Mouse (Mus musculus): Measurements from ENCODE around the gene 4921539E11Rik. TPM values are rescaled to one million over a fixed set of nuclear protein-coding genes. Genes with fewer than 3 reads are reported as not detected.
A peak's percentile ranks its signal among the peaks of the same experiment; 100 is the strongest.

The 4921539E11Rik gene
- polyA plus RNA-seq, 1 experiment from 2014 or later, result not detected

GRCm38 (mm10) chr4:103313587-103314525 is 23.2 kb upstream of the 4921539E11Rik start, which contains the start of gene Oma1:
Oma1 (plus strand) TSS chr4:103313812.
- no peaks in the 10 kb centered on the region for H3K36me3 ChIP-seq (ENCODE audit: control insufficient read depth, insufficient read depth, low read length)
- peak within 1 kb of the TSS; percentile 90 for H3K9ac ChIP-seq (ENCODE audit: low read length)
- H3K4me2 ChIP-seq (ENCODE audit: low read depth, low read length), result peak within 1 kb of the TSS; percentile 52
- WGBS, result 0% methylated on average over 58 of the region's 61 CpGs
- peak within 1 kb of the TSS; percentile 98 for H3K27ac ChIP-seq (ENCODE audit: low read length)
- no peaks in the 10 kb centered on the region for H3K9me3 ChIP-seq (ENCODE audit: control insufficient read depth, low read length)
- peak within 1 kb of the TSS; percentile 75 for H3K4me3 ChIP-seq (ENCODE audit: low read length)
- peaks cover 6% of the 10 kb centered on the region for H3K4me1 ChIP-seq (replicated peaks; ENCODE audit: control insufficient read depth, insufficient read depth, low read length)
- peak; percentile 100 for ATAC-seq (ENCODE audit: low read depth)
- H3K27me3 ChIP-seq (ENCODE audit: control insufficient read depth, insufficient read depth, low read depth, low read length), result no peaks in the 10 kb centered on the region

- Histone ChIP-seq H3K27me3 (ENCODE audit: control insufficient read depth, insufficient read depth, low read depth, low read length) (no peaks in the 10 kb centered on the region), H3K4me3 (ENCODE audit: low read length) (no peak overlapping the region), H3K9me3 (ENCODE audit: control insufficient read depth, low read length) (no peaks in the 10 kb centered on the region), H3K27ac (ENCODE audit: low read length) (no peak overlapping the region), H3K9ac (ENCODE audit: low read length) (no peak overlapping the region), H3K4me1 (replicated peaks; ENCODE audit: control insufficient read depth, insufficient read depth, low read length) (no peaks in the 10 kb centered on the region), H3K4me2 (ENCODE audit: low read depth, low read length) (no peak overlapping the region), H3K36me3 (ENCODE audit: control insufficient read depth, insufficient read depth, low read length) (no peaks in the 10 kb centered on the region)
- ATAC-seq (ENCODE audit: low read depth), result no peak
- WGBS, result 77% methylated on average over 1 of the region's 1 CpGs
These were observed 13.2 kb upstream of the 4921539E11Rik start for GRCm38 (mm10) chr4:103303851-103304250.

GRCm38 (mm10) chr4:103299342-103299741 is 8.7 kb upstream of the 4921539E11Rik start:
- Histone ChIP-seq H3K9me3 (ENCODE audit: control insufficient read depth, low read length) (no peaks in the 10 kb centered on the region), H3K9ac (ENCODE audit: low read length) (no peak overlapping the region), H3K4me3 (ENCODE audit: low read length) (no peak overlapping the region), H3K4me2 (ENCODE audit: low read depth, low read length) (peak overlapping the region; percentile 43), H3K4me1 (replicated peaks; ENCODE audit: control insufficient read depth, insufficient read depth, low read length) (no peaks in the 10 kb centered on the region), H3K36me3 (ENCODE audit: control insufficient read depth, insufficient read depth, low read length) (no peaks in the 10 kb centered on the region), H3K27me3 (ENCODE audit: control insufficient read depth, insufficient read depth, low read depth, low read length) (no peaks in the 10 kb centered on the region), H3K27ac (ENCODE audit: low read length) (no peak overlapping the region)
- 57% methylated on average over 10 of the region's 10 CpGs for WGBS
- ATAC-seq (ENCODE audit: low read depth), result no peak

GRCm38 (mm10) chr4:103288342-103288741 is 2.3 kb downstream of the 4921539E11Rik start:
- Histone ChIP-seq H3K9me3 (ENCODE audit: control insufficient read depth, low read length) (no peaks in the 10 kb centered on the region), H3K4me1 (replicated peaks; ENCODE audit: control insufficient read depth, insufficient read depth, low read length) (no peaks in the 10 kb centered on the region), H3K27ac (ENCODE audit: low read length) (no peak overlapping the region), H3K9ac (ENCODE audit: low read length) (no peak overlapping the region), H3K4me2 (ENCODE audit: low read depth, low read length) (no peak overlapping the region), H3K27me3 (ENCODE audit: control insufficient read depth, insufficient read depth, low read depth, low read length) (no peaks in the 10 kb centered on the region), H3K4me3 (ENCODE audit: low read length) (no peak overlapping the region), H3K36me3 (ENCODE audit: control insufficient read depth, insufficient read depth, low read length) (no peaks in the 10 kb centered on the region)
- ATAC-seq (ENCODE audit: low read depth), result no peak
- 80% methylated on average over 7 of the region's 7 CpGs for WGBS

- ATAC-seq (ENCODE audit: low read depth), result no peak
- no peak overlapping the region for H3K4me3 ChIP-seq (ENCODE audit: low read length)
- H3K9ac ChIP-seq (ENCODE audit: low read length), result no peak overlapping the region
- H3K4me2 ChIP-seq (ENCODE audit: low read depth, low read length), result no peak overlapping the region
- no peaks in the 10 kb centered on the region for H3K36me3 ChIP-seq (ENCODE audit: control insufficient read depth, insufficient read depth, low read length)
- 60% methylated on average over 7 of the region's 8 CpGs for WGBS
- no peaks in the 10 kb centered on the region for H3K9me3 ChIP-seq (ENCODE audit: control insufficient read depth, low read length)
- no peaks in the 10 kb centered on the region for H3K27me3 ChIP-seq (ENCODE audit: control insufficient read depth, insufficient read depth, low read depth, low read length)
- H3K4me1 ChIP-seq (replicated peaks; ENCODE audit: control insufficient read depth, insufficient read depth, low read length), result no peaks in the 10 kb centered on the region
- no peak overlapping the region for H3K27ac ChIP-seq (ENCODE audit: low read length)
These were observed 17.6 kb downstream of the 4921539E11Rik start for GRCm38 (mm10) chr4:103273021-103273420.

GRCm38 (mm10) chr4:103269336-103269735 is 21.3 kb downstream of the 4921539E11Rik start:
- WGBS, result 75% methylated on average over 4 of the region's 4 CpGs
- no peaks in the 10 kb centered on the region for H3K9me3 ChIP-seq (ENCODE audit: control insufficient read depth, low read length)
- H3K4me3 ChIP-seq (ENCODE audit: low read length), result no peak overlapping the region
- H3K27me3 ChIP-seq (ENCODE audit: control insufficient read depth, insufficient read depth, low read depth, low read length), result no peaks in the 10 kb centered on the region
- no peak overlapping the region for H3K9ac ChIP-seq (ENCODE audit: low read length)
- no peaks in the 10 kb centered on the region for H3K4me1 ChIP-seq (replicated peaks; ENCODE audit: control insufficient read depth, insufficient read depth, low read length)
- ATAC-seq (ENCODE audit: low read depth), result no peak
- H3K36me3 ChIP-seq (ENCODE audit: control insufficient read depth, insufficient read depth, low read length), result no peaks in the 10 kb centered on the region
- H3K27ac ChIP-seq (ENCODE audit: low read length), result no peak overlapping the region
- H3K4me2 ChIP-seq (ENCODE audit: low read depth, low read length), result no peak overlapping the region

GRCm38 (mm10) chr4:103265166-103265565 is 25.5 kb downstream of the 4921539E11Rik start:
- Histone ChIP-seq H3K9me3 (ENCODE audit: control insufficient read depth, low read length) (no peaks in the 10 kb centered on the region), H3K36me3 (ENCODE audit: control insufficient read depth, insufficient read depth, low read length) (no peaks in the 10 kb centered on the region), H3K4me2 (ENCODE audit: low read depth, low read length) (no peak overlapping the region), H3K4me1 (replicated peaks; ENCODE audit: control insufficient read depth, insufficient read depth, low read length) (0 out of 2 replicates have a peak, but pooled peaks cover 6% of the 10 kb centered on the region), H3K4me3 (ENCODE audit: low read length) (no peak overlapping the region), H3K9ac (ENCODE audit: low read length) (no peak overlapping the region), H3K27me3 (ENCODE audit: control insufficient read depth, insufficient read depth, low read depth, low read length) (no peaks in the 10 kb centered on the region), H3K27ac (ENCODE audit: low read length) (no peak overlapping the region)
- 28% methylated on average over 2 of the region's 2 CpGs for WGBS
- no peak for ATAC-seq (ENCODE audit: low read depth)

- ATAC-seq (ENCODE audit: low read depth), result no peak
- Histone ChIP-seq H3K4me3 (ENCODE audit: low read length) (no peak overlapping the region), H3K4me2 (ENCODE audit: low read depth, low read length) (no peak overlapping the region), H3K9ac (ENCODE audit: low read length) (no peak overlapping the region), H3K9me3 (ENCODE audit: control insufficient read depth, low read length) (no peaks in the 10 kb centered on the region), H3K27me3 (ENCODE audit: control insufficient read depth, insufficient read depth, low read depth, low read length) (no peaks in the 10 kb centered on the region), H3K4me1 (replicated peaks; ENCODE audit: control insufficient read depth, insufficient read depth, low read length) (0 out of 2 replicates have a peak, but pooled peaks cover 6% of the 10 kb centered on the region), H3K36me3 (ENCODE audit: control insufficient read depth, insufficient read depth, low read length) (no peaks in the 10 kb centered on the region), H3K27ac (ENCODE audit: low read length) (no peak overlapping the region)
- WGBS, result 10% methylated on average over 8 of the region's 8 CpGs
These were observed 26.8 kb downstream of the 4921539E11Rik start for GRCm38 (mm10) chr4:103263812-103264396.

- no peak for ATAC-seq (ENCODE audit: low read depth)
- 19% methylated on average over 5 of the region's 5 CpGs for WGBS
- H3K4me1 ChIP-seq (replicated peaks; ENCODE audit: control insufficient read depth, insufficient read depth, low read length), result 0 out of 2 replicates have a peak, but pooled peaks cover 6% of the 10 kb centered on the region
- no peak overlapping the region for H3K4me3 ChIP-seq (ENCODE audit: low read length)
- no peak overlapping the region for H3K27ac ChIP-seq (ENCODE audit: low read length)
- no peaks in the 10 kb centered on the region for H3K27me3 ChIP-seq (ENCODE audit: control insufficient read depth, insufficient read depth, low read depth, low read length)
- H3K9me3 ChIP-seq (ENCODE audit: control insufficient read depth, low read length), result no peaks in the 10 kb centered on the region
- no peaks in the 10 kb centered on the region for H3K36me3 ChIP-seq (ENCODE audit: control insufficient read depth, insufficient read depth, low read length)
- no peak overlapping the region for H3K4me2 ChIP-seq (ENCODE audit: low read depth, low read length)
- H3K9ac ChIP-seq (ENCODE audit: low read length), result no peak overlapping the region
These were observed 27.3 kb downstream of the 4921539E11Rik start for GRCm38 (mm10) chr4:103263378-103263777.
